Mouse (Mus musculus) thymus, postnatal 4 days (tissue): Measurements from ENCODE around the gene Crcp.
"Not testable (repeated sequence)": the region's sequence is repeated elsewhere in the genome, so short reads cannot be mapped to it uniquely, and the experiment has no call there.

Experiments
- DNase-seq: peaks from one replicate; pipeline ENCODE4 v3.0.0; 2021

The Crcp gene

DNA sequence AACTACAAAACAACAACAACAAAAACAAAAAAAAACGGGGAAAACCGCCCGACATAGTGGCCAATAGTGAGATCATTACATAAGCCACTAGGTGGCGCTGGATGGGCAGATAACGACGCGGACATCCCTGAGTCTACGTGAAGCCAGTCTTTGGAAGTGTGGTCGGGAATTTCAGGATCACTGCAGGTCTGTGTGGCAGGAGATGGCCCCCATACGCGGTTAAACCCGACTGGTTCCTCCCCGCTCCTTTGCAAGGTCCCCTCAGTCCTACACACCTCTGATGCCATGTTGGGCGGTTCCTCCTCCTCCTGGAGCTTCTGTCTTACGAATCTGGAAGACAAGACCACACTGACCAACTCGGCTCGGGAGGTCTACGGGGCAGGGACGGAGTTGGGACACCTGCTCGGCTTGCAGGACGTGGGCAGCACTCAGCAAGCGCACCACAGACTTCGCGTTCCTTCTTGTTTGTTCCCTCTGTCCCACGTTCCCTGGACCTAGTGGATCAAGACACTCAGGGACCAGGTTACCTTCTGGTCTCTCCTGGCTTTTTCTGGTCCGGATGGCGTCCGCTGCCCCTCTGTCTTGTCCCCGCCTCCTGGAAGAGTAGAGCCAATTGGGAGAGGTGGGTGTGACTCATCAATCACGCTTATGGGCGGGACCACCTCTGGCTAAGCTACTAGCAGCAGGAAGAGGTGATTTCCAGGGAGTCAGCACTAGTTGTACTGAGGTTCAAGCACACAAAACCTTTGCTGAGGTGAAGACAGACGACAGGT lies 5.1 kb upstream of the Crcp start:
- peak; percentile 78 for DNase-seq

DNA sequence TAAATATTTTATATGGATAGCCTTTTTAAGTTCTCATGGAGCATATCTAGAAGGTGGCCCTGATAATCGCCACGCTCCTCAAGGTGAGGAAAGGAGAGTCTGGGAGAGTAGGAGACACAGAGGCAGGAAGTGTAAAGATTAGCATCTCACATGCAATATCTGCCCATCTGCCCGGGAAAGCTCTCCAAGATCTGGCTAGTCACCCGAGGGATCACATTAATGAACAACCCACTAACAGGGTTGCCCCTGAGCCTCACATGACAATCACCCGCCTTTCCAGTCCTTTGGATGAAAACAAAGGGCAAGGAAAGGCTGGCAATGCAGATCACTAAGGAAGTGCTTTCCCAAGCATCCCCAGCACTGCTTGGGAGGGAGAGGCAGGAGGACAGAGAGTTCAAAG lies 2.0 kb upstream of the Crcp start:
- DNase-seq, result no peak

DNA sequence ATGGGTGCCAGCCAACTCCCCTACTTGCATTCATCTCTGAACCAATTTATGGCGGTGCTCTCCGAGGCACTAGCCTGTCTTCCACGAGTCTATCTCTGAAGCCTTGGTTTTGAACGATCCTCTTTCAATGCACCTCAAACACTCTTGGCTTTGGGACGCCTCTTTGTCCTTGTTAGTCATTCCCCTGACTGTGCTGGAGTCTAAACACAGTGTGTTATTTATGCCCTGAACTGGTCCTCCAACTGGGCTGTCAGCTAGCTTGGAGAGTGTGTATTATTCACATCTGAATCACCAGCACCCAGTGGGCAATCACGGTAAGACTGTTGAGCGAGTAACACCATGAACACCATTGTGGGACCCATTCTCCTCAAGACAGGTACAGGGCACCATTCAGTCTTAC lies 1.4 kb upstream of the Crcp start:
- no peak for DNase-seq

DNA sequence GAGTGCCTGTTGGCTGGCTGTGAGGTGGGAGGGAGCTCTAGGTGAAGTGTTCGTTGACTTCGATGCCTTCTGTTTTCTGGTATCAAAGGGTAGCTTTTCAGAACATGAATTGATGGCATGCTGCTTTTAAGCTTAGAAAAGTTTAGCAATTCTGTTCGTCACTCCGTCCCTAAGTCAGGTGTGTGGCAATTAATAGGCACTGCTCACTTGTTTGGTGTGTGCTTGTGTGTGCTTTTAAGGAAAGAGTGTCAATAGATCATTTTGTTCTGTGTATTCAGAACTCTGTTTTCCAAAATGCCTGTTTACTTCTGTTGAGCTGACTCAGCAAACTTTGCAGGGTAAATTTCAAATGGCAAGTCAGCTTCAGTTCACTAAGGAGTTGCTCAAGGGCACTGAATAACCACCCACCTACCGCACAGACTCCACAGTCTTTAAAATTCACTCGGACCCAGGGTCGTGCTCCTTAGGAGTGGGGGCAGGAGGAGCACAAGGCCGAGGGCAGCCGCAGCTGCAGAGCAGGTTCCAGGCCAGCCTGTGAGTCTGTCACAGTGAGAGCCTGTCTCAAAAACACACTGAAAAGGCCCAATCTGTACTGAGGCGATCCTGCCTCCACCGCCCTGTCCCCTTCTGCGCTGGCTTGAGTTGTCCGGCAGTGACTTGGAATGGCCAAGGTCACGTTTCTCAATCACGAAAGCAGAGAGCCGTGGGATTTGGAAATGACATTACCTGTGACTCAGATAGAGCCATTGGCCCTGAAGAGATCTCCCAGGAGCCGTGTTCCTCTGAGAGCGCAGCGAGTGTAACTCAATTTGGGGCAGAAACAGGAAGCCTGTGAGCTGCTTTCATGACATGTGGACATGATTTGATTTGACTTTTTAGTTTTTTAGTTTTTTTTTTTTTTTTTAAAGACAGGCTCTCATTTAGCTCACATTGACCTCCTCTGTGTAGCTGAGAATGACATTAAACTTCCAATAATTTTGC lies 2.6 kb downstream of the Crcp start:
- DNase-seq, result no peak

- no peak for DNase-seq
Observed at GRCm38 (mm10) chr5:130033869-130034268, 4.8 kb downstream of the Crcp start.

- not testable (repeated sequence) for DNase-seq
Observed at GRCm38 (mm10) chr5:130036300-130036699, 7.2 kb downstream of the Crcp start.

- peak; percentile 68 for DNase-seq
Observed at GRCm38 (mm10) chr5:130037752-130038455, 8.8 kb downstream of the Crcp start.

- no peak for DNase-seq
Observed at GRCm38 (mm10) chr5:130040797-130041196, 11.7 kb downstream of the Crcp start.

DNA sequence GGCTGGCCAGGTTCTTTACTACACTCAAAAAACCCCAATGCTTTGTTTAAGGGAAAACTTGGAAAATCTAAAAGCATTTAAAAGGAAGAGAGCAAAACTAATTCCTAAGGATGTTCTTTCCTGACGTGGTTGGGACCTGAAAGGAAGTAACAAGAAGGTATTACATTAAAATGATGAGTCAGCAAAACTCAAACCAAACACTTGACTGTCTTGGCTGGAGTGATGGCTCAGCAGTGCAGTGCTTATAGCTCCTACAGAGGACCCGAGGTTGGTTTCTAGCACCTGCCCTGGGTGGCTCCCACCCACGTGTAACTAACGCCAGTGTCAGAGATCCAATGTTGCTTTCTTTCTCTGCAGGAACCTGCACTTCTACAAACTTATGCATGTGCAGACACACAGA lies 12.2 kb downstream of the Crcp start:
- DNase-seq, result no peak

DNA sequence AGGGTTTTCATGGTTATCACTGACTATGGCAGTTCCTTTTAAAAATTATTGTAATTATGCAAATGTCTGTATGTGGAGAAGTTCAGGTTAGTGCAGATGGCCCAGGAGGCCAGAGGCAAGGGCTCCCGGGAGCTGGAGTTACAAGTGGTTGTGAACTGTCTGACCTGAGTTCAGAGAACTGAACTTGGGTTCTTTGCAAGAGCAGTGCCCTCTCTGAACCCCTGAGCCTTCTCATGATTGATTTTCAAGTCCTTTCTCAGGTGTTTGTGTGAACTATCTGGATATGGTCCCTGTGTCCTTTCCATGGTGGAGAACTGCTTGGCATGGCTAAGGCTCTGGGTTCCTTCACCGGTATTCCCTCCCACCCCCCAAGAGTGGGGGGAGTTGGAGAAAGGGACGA lies 14.7 kb downstream of the Crcp start:
- no peak for DNase-seq

GRCm38 (mm10) chr5:130044201-130044695 lies 15.2 kb downstream of the Crcp start:
- DNase-seq, result no peak

GRCm38 (mm10) chr5:130046100-130046499 lies 17.0 kb downstream of the Crcp start:
- DNase-seq, result no peak

DNA sequence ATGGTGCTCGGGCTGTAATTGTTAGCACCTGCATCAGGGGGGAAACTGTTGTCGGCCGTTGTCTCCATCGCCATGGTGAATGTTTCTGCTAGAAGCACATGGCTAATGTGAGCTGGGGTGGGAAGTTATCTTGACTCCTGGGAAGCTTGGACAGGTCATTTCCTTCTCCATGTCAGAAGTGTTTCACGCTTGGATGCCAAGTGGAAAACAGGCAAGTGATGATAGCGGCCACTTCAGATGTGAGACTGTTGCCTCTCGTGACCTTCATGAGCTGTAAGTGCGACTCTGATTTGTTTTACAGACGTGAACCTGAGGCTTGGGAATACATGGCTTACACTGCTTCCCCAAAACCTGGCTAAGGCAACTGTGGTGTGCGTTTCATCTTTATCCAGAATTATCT lies 17.5 kb downstream of the Crcp start:
- DNase-seq, result no peak

DNA sequence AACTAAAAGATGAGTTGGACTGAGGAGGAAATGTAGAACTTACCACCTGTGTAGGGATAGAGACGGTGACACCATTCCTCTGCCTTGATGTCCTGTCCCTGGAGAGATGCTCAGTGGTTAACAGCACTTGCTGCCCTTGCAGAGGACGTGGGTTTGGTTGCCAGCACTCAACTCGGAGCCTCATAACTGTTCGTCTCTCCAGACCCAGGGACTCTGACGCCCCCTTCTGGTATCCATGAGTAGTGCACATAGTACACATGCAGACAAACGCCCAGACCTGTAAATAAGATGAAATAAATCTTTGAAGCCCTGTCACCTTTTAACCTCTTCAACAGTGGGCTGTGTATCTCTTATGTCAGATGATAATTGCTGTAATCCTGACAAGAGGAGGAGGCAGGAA lies 17.9 kb downstream of the Crcp start:
- no peak for DNase-seq

- no peak for DNase-seq
Observed at GRCm38 (mm10) chr5:130048786-130049520, 19.9 kb downstream of the Crcp start.

DNA sequence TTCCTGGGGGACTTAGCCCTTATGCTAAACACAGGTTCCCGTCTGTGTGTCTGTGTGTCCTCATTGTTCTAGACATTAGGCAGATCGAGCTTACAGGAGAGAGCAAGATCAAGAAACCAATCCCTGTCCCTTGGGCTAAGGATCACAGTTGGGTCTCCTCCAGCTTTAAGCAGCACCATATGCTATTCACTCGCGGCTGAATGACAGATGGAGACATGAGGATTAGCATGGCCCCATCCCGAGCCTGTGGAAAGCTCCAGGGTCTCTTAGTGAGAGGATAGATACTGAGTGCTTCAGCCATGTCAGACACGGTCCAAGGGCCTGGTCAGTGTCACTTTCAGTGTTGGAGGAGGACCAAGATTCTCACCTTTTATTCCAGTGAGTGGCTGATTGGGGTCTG lies 21.3 kb downstream of the Crcp start:
- DNase-seq, result no peak

- DNase-seq, result no peak
Observed at GRCm38 (mm10) chr5:130051073-130051860, 22.2 kb downstream of the Crcp start.

DNA sequence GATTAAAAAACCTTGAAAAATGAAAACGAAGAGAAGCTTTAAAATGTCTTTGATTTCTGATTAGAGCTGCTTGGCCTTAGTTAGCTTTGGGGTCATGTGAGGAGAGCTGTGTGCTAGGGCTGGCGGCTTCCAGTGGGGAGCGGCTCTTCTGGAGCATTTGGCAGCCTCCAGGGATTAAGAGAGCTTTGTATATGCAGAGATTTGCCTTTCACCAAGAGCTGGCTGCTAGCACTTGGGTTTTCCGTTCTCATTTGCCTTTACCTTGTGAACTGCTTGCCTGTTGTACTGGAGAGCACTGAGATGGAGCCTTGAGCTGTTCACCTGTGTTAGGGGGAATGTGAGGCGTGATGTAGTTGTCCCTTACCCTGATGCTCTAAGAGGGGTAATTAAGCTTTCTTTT lies 23.4 kb downstream of the Crcp start:
- DNase-seq, result no peak

DNA sequence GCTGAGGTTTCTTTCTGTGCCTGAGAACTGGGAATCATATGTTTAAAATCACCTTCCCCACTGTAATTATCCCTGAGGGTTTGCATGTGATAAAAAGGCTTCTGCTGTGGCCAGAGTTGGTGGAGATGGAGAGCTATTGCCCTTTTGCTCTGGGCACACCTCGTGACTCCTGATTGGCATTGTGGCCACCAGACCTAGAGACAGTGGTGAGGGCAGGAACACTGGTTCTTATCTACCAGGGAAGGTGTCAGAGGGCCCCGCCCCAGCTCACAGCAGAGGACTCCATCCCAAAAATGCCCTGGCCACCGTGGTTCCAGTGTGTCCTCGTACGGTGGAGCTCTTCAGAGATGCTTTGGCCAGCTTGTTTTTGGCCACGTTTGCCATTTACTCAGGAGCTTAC lies 23.9 kb downstream of the Crcp start:
- no peak for DNase-seq

GRCm38 (mm10) chr5:130055688-130056087 lies 26.6 kb downstream of the Crcp start:
- DNase-seq, result no peak

- DNase-seq, result no peak
Observed at GRCm38 (mm10) chr5:130056303-130056702, 27.2 kb downstream of the Crcp start.
